ENCODE assay signal across 8 mouse cellular contexts in genomic region chrX:94197789-94198188, GRCm38 (mm10). TPM values are rescaled to one million over a fixed set of nuclear protein-coding genes. Genes with fewer than 3 reads are reported as not detected.
DNase-seq lines count a peak whose midpoint lies in the region; ATAC-seq and TF ChIP-seq lines count a peak whose summit lies in the region.

No protein-coding gene starts in this region.

- no peaks in the 10 kb centered on the region for H3K9me3 ChIP-seq in neural tube, embryonic 11.5 days (ENCODE audit: control insufficient read depth, low read length)
- no peaks in the 10 kb centered on the region for H3K9me3 ChIP-seq in neural tube, embryonic 15.5 days (replicated peaks)

- H3K27me3 ChIP-seq in neural tube, embryonic 11.5 days (ENCODE audit: control insufficient read depth, insufficient read depth, low read length), result no peaks in the 10 kb centered on the region
- H3K27me3 ChIP-seq in neural tube, embryonic 15.5 days (replicated peaks), result no peaks in the 10 kb centered on the region

- no peaks in the 10 kb centered on the region for H3K4me1 ChIP-seq in neural tube, embryonic 11.5 days (ENCODE audit: control insufficient read depth, insufficient read depth, low read length)
- H3K4me1 ChIP-seq in neural tube, embryonic 15.5 days, result no peaks in the 10 kb centered on the region
- H3K4me1 ChIP-seq in bone marrow, adult 2 months (ENCODE audit: control insufficient read depth, insufficient read depth, low read length), result no peaks in the 10 kb centered on the region

- peak; percentile 23 for DNase-seq in gastrocnemius, postnatal 14 days
- DNase-seq in gastrocnemius, postnatal 4 days (ENCODE audit: low spot score in 2 of 2), result no peak
- peak; percentile 34 for DNase-seq in neural tube, embryonic 11.5 days (ENCODE audit: low spot score)
- DNase-seq in left cerebral cortex, adult 18-20 months (ENCODE audit: low spot score in 2 of 2), result no peak
- DNase-seq in right cerebral cortex, postnatal 4 days, result no peak

- no peak for ATAC-seq in neural tube, embryonic 11.5 days (ENCODE audit: insufficient read depth, low FRiP score, low TSS enrichment)
- no peak for ATAC-seq in neural tube, embryonic 15.5 days (ENCODE audit: low FRiP score)
- ATAC-seq in megakaryocyte-erythroid progenitor cell, adult 5-6 weeks (replicated peaks; ENCODE audit: low FRiP score, low TSS enrichment, poor library complexity, severe bottlenecking), result 0 out of 2 replicates have a peak, but pooled peaks have one; percentile 61

- no peak overlapping the region for H3K27ac ChIP-seq in neural tube, embryonic 11.5 days (ENCODE audit: low read depth, low read length)
- no peak overlapping the region for H3K27ac ChIP-seq in neural tube, embryonic 15.5 days (replicated peaks)
- no peak overlapping the region for H3K27ac ChIP-seq in bone marrow, adult 2 months (ENCODE audit: control insufficient read depth, insufficient read depth, low read depth, low read length, poor library complexity)

- peaks cover 13% of the 10 kb centered on the region for H3K36me3 ChIP-seq in neural tube, embryonic 11.5 days (ENCODE audit: control insufficient read depth, insufficient read depth, low read length)
- H3K36me3 ChIP-seq in neural tube, embryonic 15.5 days, result peaks cover 74% of the 10 kb centered on the region

- TF ChIP-seq CTCF in bone marrow, adult 2 months (IDR thresholded peaks at IDR 0.05; ENCODE audit: control insufficient read depth, insufficient read depth, low read length), result peak; percentile 58

- H3K4me2 ChIP-seq in neural tube, embryonic 11.5 days (ENCODE audit: low read depth), result no peak overlapping the region
- no peak overlapping the region for H3K4me2 ChIP-seq in neural tube, embryonic 15.5 days

- intact Hi-C loops in gastrocnemius, postnatal 14 days (cut with DNase I; ENCODE audit: low total_unique reads), result no loop called here

- 79% methylated on average over 5 of the region's 5 CpGs for WGBS in neural tube, embryonic 11.5 days
- WGBS in neural tube, embryonic 15.5 days, result 87% methylated on average over 5 of the region's 5 CpGs
- WGBS in bone marrow, adult 2 months, result 86% methylated on average over 5 of the region's 5 CpGs

- H3K4me3 ChIP-seq in neural tube, embryonic 11.5 days (ENCODE audit: low read depth, low read length), result no peak overlapping the region
- H3K4me3 ChIP-seq in neural tube, embryonic 15.5 days (replicated peaks), result no peak overlapping the region
- H3K4me3 ChIP-seq in bone marrow, adult 2 months (replicated peaks; ENCODE audit: control insufficient read depth, low read depth, low read length), result no peak overlapping the region

- H3K9ac ChIP-seq in neural tube, embryonic 11.5 days (ENCODE audit: low read length), result no peak overlapping the region
- H3K9ac ChIP-seq in neural tube, embryonic 15.5 days (replicated peaks), result no peak overlapping the region

- TF ChIP-seq POLR2A in bone marrow, adult 2 months (IDR thresholded peaks at IDR 0.05; ENCODE audit: borderline replicate concordance, control insufficient read depth, low read depth, low read length), result no peak

RNA-seq across cellular contexts. Expression of gene Eif2s3x, which starts 14.9 kb away (rescaled TPM):
- total RNA-seq in gastrocnemius, postnatal 14 days (2021), result 100 to 1,000 TPM in 1 of 2 experiments, 10 to 100 TPM in 1; 88.0 to 136 TPM
- total RNA-seq in gastrocnemius, postnatal 4 days (2021), result 100 to 1,000 TPM in 1 of 2 experiments, 10 to 100 TPM in 1; 89.2 to 134 TPM
- 127 and 132 TPM in 2 replicates for polyA plus RNA-seq in neural tube, embryonic 11.5 days (2014; fragmentation: Nextera tagmentation; extraction: Ambion mirVana)
- 74.9 and 80.0 TPM in 2 replicates for polyA plus RNA-seq in neural tube, embryonic 15.5 days (2015; fragmentation: Nextera tagmentation; extraction: Ambion mirVana)
- polyA plus RNA-seq in bone marrow, adult 2 months (2011; ENCODE audit: insufficient read depth, insufficient read length, low replicate concordance, missing spikeins), result 45.0 and 55.0 TPM in 2 replicates
- 188 and 191 TPM in 2 replicates for total RNA-seq in megakaryocyte-erythroid progenitor cell, adult 5-6 weeks (2014; fragmentation: Nextera tagmentation)
- 261 and 281 TPM in 2 replicates for total RNA-seq in megakaryocyte-erythroid progenitor cell, adult 5-6 weeks (2017)
- 100 to 1,000 TPM; 111 to 179 TPM for total RNA-seq in left cerebral cortex, adult 18-20 months (2021)

RNA-seq across cellular contexts. Expression of gene Klhl15, which starts 36.6 kb away (rescaled TPM):
- total RNA-seq in gastrocnemius, postnatal 14 days (2021), result 1 to 10 TPM; 4.4 to 4.8 TPM
- 10 to 100 TPM; 10.7 to 10.9 TPM for total RNA-seq in gastrocnemius, postnatal 4 days (2021)
- 11.1 and 11.4 TPM in 2 replicates for polyA plus RNA-seq in neural tube, embryonic 11.5 days (2014; fragmentation: Nextera tagmentation; extraction: Ambion mirVana)
- polyA plus RNA-seq in neural tube, embryonic 15.5 days (2015; fragmentation: Nextera tagmentation; extraction: Ambion mirVana), result 9.1 and 11.2 TPM in 2 replicates
- 0.88 and 5.4 TPM in 2 replicates for polyA plus RNA-seq in bone marrow, adult 2 months (2011; ENCODE audit: insufficient read depth, insufficient read length, low replicate concordance, missing spikeins)
- total RNA-seq in megakaryocyte-erythroid progenitor cell, adult 5-6 weeks (2014; fragmentation: Nextera tagmentation), result 8.7 and 11.3 TPM in 2 replicates
- 10.1 and 12.6 TPM in 2 replicates for total RNA-seq in megakaryocyte-erythroid progenitor cell, adult 5-6 weeks (2017)
- 10 to 100 TPM; 27.0 to 29.6 TPM for total RNA-seq in left cerebral cortex, adult 18-20 months (2021)

Comparison
In these comparisons a context has a peak if more than half of its experiments do, and no peak if none do; other contexts are left out.
1. DNase-seq: peak in gastrocnemius, postnatal 14 days (single experiment) and neural tube, embryonic 11.5 days (single experiment); none in gastrocnemius, postnatal 4 days (0 of 2), left cerebral cortex, adult 18-20 months (0 of 2) and right cerebral cortex, postnatal 4 days (single experiment).